Mouse (Mus musculus): ENCODE results near the gene Suclg2.

DNA sequence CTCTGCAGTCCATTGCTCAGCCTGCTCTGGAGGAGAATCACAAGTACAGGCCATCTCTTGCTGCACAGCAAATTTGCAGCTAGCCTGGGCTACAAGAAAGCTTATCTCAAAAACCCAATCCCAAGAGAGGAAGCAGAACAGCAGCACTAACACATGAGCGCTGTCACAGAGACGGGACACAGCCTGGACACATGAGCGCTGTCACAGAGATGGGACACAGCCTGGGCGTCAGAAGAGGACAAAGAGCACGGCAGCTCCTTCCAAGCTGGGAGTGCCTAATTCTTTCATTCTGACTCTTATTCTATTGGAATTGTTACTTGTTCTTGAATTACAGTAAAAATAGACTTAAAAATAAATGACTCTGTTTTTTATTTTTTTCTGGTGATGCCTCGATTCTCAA lies 126.2 kb downstream of the Suclg2 start:
- no peak for TF ChIP-seq CTCF (conservative IDR thresholded peaks at IDR 0.05; ENCODE audit: insufficient read depth, insufficient read length, low read depth, low read length)
- no peak for TF ChIP-seq POLR2A (IDR thresholded peaks at IDR 0.05; ENCODE audit: low read depth, low read length)

All from kidney, adult 2 months (tissue).